Mouse (Mus musculus) cerebellum, adult 8-10 months (tissue): ENCODE results near the gene Wdfy2.
"Not testable (repeated sequence)": the region's sequence is repeated elsewhere in the genome, so short reads cannot be mapped to it uniquely, and the experiment has no call there.

Experiments used
- DNase-seq: peaks from one replicate; pipeline ENCODE4 v3.0.0; 2022

Gene Wdfy2

GRCm38 (mm10) chr14:62880084-62880851 lies 42.8 kb downstream of the Wdfy2 start:
- DNase-seq, result no peak

- no peak for DNase-seq
Measured at GRCm38 (mm10) chr14:62882061-62882614, 44.7 kb downstream of the Wdfy2 start.

- DNase-seq, result no peak
Measured at GRCm38 (mm10) chr14:62883551-62883950, 46.1 kb downstream of the Wdfy2 start.

- DNase-seq, result no peak
Measured at GRCm38 (mm10) chr14:62884171-62884570, 46.7 kb downstream of the Wdfy2 start.

GRCm38 (mm10) chr14:62884639-62885038 lies 47.2 kb downstream of the Wdfy2 start:
- DNase-seq, result no peak

- no peak for DNase-seq
Measured at GRCm38 (mm10) chr14:62885146-62885545, 47.7 kb downstream of the Wdfy2 start.

GRCm38 (mm10) chr14:62891401-62891800 lies 53.9 kb downstream of the Wdfy2 start:
- DNase-seq, result no peak

- DNase-seq, result peak; percentile 86
Measured at GRCm38 (mm10) chr14:62892771-62893641, 55.5 kb downstream of the Wdfy2 start.

- DNase-seq, result not testable (repeated sequence)
Measured at GRCm38 (mm10) chr14:62893642-62894180, 56.2 kb downstream of the Wdfy2 start.

- DNase-seq, result peak; percentile 67
Measured at GRCm38 (mm10) chr14:62894924-62895840, 57.7 kb downstream of the Wdfy2 start.

GRCm38 (mm10) chr14:62898061-62898460 lies 60.6 kb downstream of the Wdfy2 start:
- DNase-seq, result no peak

GRCm38 (mm10) chr14:62907888-62908287 lies 70.4 kb downstream of the Wdfy2 start:
- DNase-seq, result no peak

- no peak for DNase-seq
Measured at GRCm38 (mm10) chr14:62908550-62908949, 71.1 kb downstream of the Wdfy2 start.

GRCm38 (mm10) chr14:62910859-62911258 lies 73.4 kb downstream of the Wdfy2 start:
- no peak for DNase-seq

- no peak for DNase-seq
Measured at GRCm38 (mm10) chr14:62915146-62915685, 77.7 kb downstream of the Wdfy2 start.

GRCm38 (mm10) chr14:62916488-62917034 lies 79.1 kb downstream of the Wdfy2 start:
- DNase-seq, result no peak

- no peak for DNase-seq
Measured at GRCm38 (mm10) chr14:62921401-62921800, 83.9 kb downstream of the Wdfy2 start.

GRCm38 (mm10) chr14:62922637-62923036 lies 85.2 kb downstream of the Wdfy2 start:
- no peak for DNase-seq

GRCm38 (mm10) chr14:62924800-62925199 lies 87.3 kb downstream of the Wdfy2 start:
- no peak for DNase-seq

- no peak for DNase-seq
Measured at GRCm38 (mm10) chr14:62928101-62928541, 90.6 kb downstream of the Wdfy2 start.

- DNase-seq, result no peak
Measured at GRCm38 (mm10) chr14:62935361-62935760, 97.9 kb downstream of the Wdfy2 start.
